Mouse (Mus musculus): ENCODE data around the gene Adk. TPM values are rescaled to one million over a fixed set of nuclear protein-coding genes. Genes with fewer than 3 reads are reported as not detected.
A peak's percentile ranks its signal among the peaks of the same experiment; 100 is the strongest.

The Adk gene
- total and polyA plus RNA-seq, 3 experiments = 69.0 to 479 (median 102) TPM

DNA sequence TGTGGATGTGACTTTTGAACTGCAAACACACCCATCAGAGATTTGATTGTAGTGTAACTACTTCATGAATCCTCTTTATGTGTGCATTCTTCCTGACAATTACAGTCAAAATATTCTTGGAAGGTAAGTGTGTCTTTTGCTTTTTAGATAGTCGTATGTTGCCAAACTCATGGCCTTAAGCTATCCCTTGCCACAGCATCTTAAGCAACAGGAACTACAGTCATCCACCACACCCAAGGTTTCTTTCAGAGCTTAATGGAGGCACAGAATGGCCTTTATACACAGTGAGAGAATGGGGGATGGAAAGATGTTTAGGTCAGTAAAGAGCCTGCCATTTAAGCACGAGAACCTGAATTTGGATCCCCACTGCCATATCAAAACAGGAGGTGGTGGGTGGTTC, 4.5 kb upstream of the Adk start:
- Histone ChIP-seq H3K9ac (ENCODE audit: control insufficient read depth, low read depth, low read length, poor library complexity, severe bottlenecking) (no peak overlapping the region), H3K79me2 (ENCODE audit: control insufficient read depth, insufficient read depth, low read length, poor library complexity) (peaks cover 26% of the 10 kb centered on the region), H3K27me3 (ENCODE audit: control insufficient read depth in 1 of 2, insufficient read depth in 2 of 2, low read length in 2 of 2) (no peaks in the 10 kb centered on the region), H3K9me3 (replicated peaks; ENCODE audit: insufficient read depth, low read length) (no peaks in the 10 kb centered on the region), H3K27ac (ENCODE audit: control insufficient read depth, low read depth, low read length) (no peak overlapping the region), H3K4me3 (ENCODE audit: control insufficient read depth in 1 of 2, insufficient read depth in 1 of 2, low read depth in 2 of 2, low read length in 2 of 2) (no peak overlapping the region), H3K36me3 (ENCODE audit: control insufficient read depth in 1 of 2, insufficient read depth in 2 of 2, low read length in 2 of 2) (no peaks in the 10 kb centered on the region), H3K4me1 (ENCODE audit: control insufficient read depth in 1 of 2, insufficient read depth in 2 of 2, low read length in 2 of 2) (no peaks in the 10 kb centered on the region; a peak in 1 of 4 replicates)
- DNase-seq (ENCODE audit: low read depth, low spot score) = no peak
- TF ChIP-seq EP300 (IDR thresholded peaks at IDR 0.05; ENCODE audit: low read depth in 1 of 2, low read length in 2 of 2) = no peak
- TF ChIP-seq MAZ (IDR thresholded peaks at IDR 0.05; ENCODE audit: low read depth, low read length) = no peak
- no peak for TF ChIP-seq USF1 (IDR thresholded peaks at IDR 0.05; ENCODE audit: low read depth, low read length)
- TF ChIP-seq CTCF (IDR thresholded peaks at IDR 0.05 in 2 of 3, conservative IDR thresholded peaks at IDR 0.05 in 1 of 3; ENCODE audit: control insufficient read depth in 1 of 3, insufficient read depth in 1 of 3, low read depth in 2 of 3, low read length in 3 of 3, poor library complexity in 1 of 3, severe bottlenecking in 1 of 3) = no peak
- no peak for TF ChIP-seq ZNF384 (IDR thresholded peaks at IDR 0.05; ENCODE audit: low read depth, low read length)
- no peak for TF ChIP-seq TBP (IDR thresholded peaks at IDR 0.05; ENCODE audit: low read depth, low read length)
- no peak for TF ChIP-seq ELF1 (IDR thresholded peaks at IDR 0.05; ENCODE audit: low read depth, low read length)
- TF ChIP-seq NRF1 (IDR thresholded peaks at IDR 0.05; ENCODE audit: insufficient read depth, low read depth, low read length, poor library complexity, severe bottlenecking) = no peak
- TF ChIP-seq MEF2A (IDR thresholded peaks at IDR 0.05; ENCODE audit: extremely low read depth, insufficient replicate concordance, low read depth, low read length, poor library complexity, severe bottlenecking) = no peak
- TF ChIP-seq CHD2 (IDR thresholded peaks at IDR 0.05; ENCODE audit: low read length) = no peak

- peak; percentile 67 for DNase-seq (ENCODE audit: low read depth, low spot score)
- H3K4me3 ChIP-seq (ENCODE audit: control insufficient read depth in 1 of 2, insufficient read depth in 1 of 2, low read depth in 2 of 2, low read length in 2 of 2) = no peak overlapping the region
These were observed 3.5 kb upstream of the Adk start for GRCm38 (mm10) chr14:21048879-21049278.

DNA sequence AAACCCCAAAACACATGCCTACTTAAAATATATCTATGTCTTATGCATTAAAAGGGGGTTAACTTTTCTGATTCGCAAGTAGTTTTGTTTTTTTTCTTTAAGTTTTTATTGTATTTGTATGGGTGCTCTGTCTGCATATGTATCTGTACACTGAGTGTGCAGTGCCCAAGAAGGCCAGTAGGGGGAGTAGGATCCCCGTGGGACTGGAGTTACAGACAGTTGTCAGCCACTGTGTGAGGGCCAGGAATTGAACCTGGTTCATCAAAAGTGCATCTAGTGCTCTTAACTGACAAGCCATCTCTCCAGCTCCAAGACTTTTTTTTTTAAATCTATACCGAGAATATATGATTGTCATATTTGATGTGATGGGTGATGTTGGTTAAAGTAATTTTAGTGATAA, 1.6 kb upstream of the Adk start:
- Histone ChIP-seq H3K9me3 (replicated peaks; ENCODE audit: insufficient read depth, low read length) (no peaks in the 10 kb centered on the region), H3K27ac (ENCODE audit: control insufficient read depth, low read depth, low read length) (no peak overlapping the region), H3K4me3 (ENCODE audit: control insufficient read depth in 1 of 2, insufficient read depth in 1 of 2, low read depth in 2 of 2, low read length in 2 of 2) (peak overlapping the region in 1 of 2 experiments; percentile 95; a peak in 2 of 4 replicates), H3K79me2 (ENCODE audit: control insufficient read depth, insufficient read depth, low read length, poor library complexity) (peaks cover 37% of the 10 kb centered on the region), H3K9ac (ENCODE audit: control insufficient read depth, low read depth, low read length, poor library complexity, severe bottlenecking) (no peak overlapping the region), H3K36me3 (ENCODE audit: control insufficient read depth in 1 of 2, insufficient read depth in 2 of 2, low read length in 2 of 2) (peaks cover 0 to 10% of the 10 kb centered on the region in 2 experiments; a peak in 2 of 4 replicates), H3K27me3 (ENCODE audit: control insufficient read depth in 1 of 2, insufficient read depth in 2 of 2, low read length in 2 of 2) (no peaks in the 10 kb centered on the region), H3K4me1 (ENCODE audit: control insufficient read depth in 1 of 2, insufficient read depth in 2 of 2, low read length in 2 of 2) (peaks cover 3 to 8% of the 10 kb centered on the region in 2 experiments; a peak in 3 of 4 replicates)
- peak; percentile 78 for DNase-seq (ENCODE audit: low read depth, low spot score)
- TF ChIP-seq USF1 (IDR thresholded peaks at IDR 0.05; ENCODE audit: low read depth, low read length) = no peak
- no peak for TF ChIP-seq USF2 (IDR thresholded peaks at IDR 0.05; ENCODE audit: borderline replicate concordance in 1 of 2, insufficient read depth in 1 of 2, low read depth in 1 of 2, low read length in 2 of 2)
- TF ChIP-seq NRF1 (IDR thresholded peaks at IDR 0.05; ENCODE audit: insufficient read depth, low read depth, low read length, poor library complexity, severe bottlenecking) = no peak
- TF ChIP-seq KAT2A (conservative IDR thresholded peaks at IDR 0.05; ENCODE audit: low read depth, low read length) = no peak
- no peak for TF ChIP-seq UBTF (IDR thresholded peaks at IDR 0.05; ENCODE audit: borderline replicate concordance, insufficient read depth, low read depth, low read length)
- no peak for TF ChIP-seq POLR2AphosphoS2 (IDR thresholded peaks at IDR 0.05; ENCODE audit: low read length)
- 0 out of 4 replicates have a peak, but pooled peaks of 1 of the 2 experiments have one; percentile 22 for TF ChIP-seq EP300 (IDR thresholded peaks at IDR 0.05; ENCODE audit: low read depth in 1 of 2, low read length in 2 of 2)
- no peak for TF ChIP-seq MAX (IDR thresholded peaks at IDR 0.05; ENCODE audit: low read length)
- TF ChIP-seq BHLHE40 (IDR thresholded peaks at IDR 0.05; ENCODE audit: borderline replicate concordance, low read depth, low read length) = no peak
- TF ChIP-seq MYB (IDR thresholded peaks at IDR 0.05; ENCODE audit: low read depth, low read length) = no peak
- no peak for TF ChIP-seq E2F4 (IDR thresholded peaks at IDR 0.05; ENCODE audit: borderline replicate concordance, low read depth, low read length)
- TF ChIP-seq MXI1 (IDR thresholded peaks at IDR 0.05; ENCODE audit: low read depth, low read length) = no peak
- no peak for TF ChIP-seq CHD2 (IDR thresholded peaks at IDR 0.05; ENCODE audit: low read length)
- TF ChIP-seq POLR2AphosphoS5 (IDR thresholded peaks at IDR 0.05; ENCODE audit: borderline replicate concordance, low read depth, low read length) = no peak
- no peak; the same call in 1 of the 2 replicates for TF ChIP-seq ELF1 (IDR thresholded peaks at IDR 0.05; ENCODE audit: low read depth, low read length)
- TF ChIP-seq GATA1 (IDR thresholded peaks at IDR 0.05; ENCODE audit: low read depth, low read length) = 0 out of 2 replicates have a peak, but pooled peaks have one; percentile 2
- no peak for TF ChIP-seq NELFE (IDR thresholded peaks at IDR 0.05; ENCODE audit: low read depth, low read length)

More at GRCm38 (mm10) chr14:21048879-21049278, 3.5 kb upstream of the Adk start:
- Histone ChIP-seq H3K79me2 (ENCODE audit: control insufficient read depth, insufficient read depth, low read length, poor library complexity) (peaks cover 34% of the 10 kb centered on the region), H3K36me3 (ENCODE audit: control insufficient read depth in 1 of 2, insufficient read depth in 2 of 2, low read length in 2 of 2) (peaks cover 0 to 6% of the 10 kb centered on the region in 2 experiments; a peak in 2 of 4 replicates), H3K4me1 (ENCODE audit: control insufficient read depth in 1 of 2, insufficient read depth in 2 of 2, low read length in 2 of 2) (peaks cover under 1 to 8% of the 10 kb centered on the region in 2 experiments; a peak in 3 of 4 replicates), H3K27ac (ENCODE audit: control insufficient read depth, low read depth, low read length) (no peak overlapping the region), H3K27me3 (ENCODE audit: control insufficient read depth in 1 of 2, insufficient read depth in 2 of 2, low read length in 2 of 2) (no peaks in the 10 kb centered on the region), H3K9ac (ENCODE audit: control insufficient read depth, low read depth, low read length, poor library complexity, severe bottlenecking) (no peak overlapping the region), H3K9me3 (replicated peaks; ENCODE audit: insufficient read depth, low read length) (no peaks in the 10 kb centered on the region)
- peak; percentile 41 for TF ChIP-seq RAD21 (IDR thresholded peaks at IDR 0.05; ENCODE audit: low read depth, low read length)
- no peak for TF ChIP-seq POLR2AphosphoS2 (IDR thresholded peaks at IDR 0.05; ENCODE audit: low read length)
- no peak for TF ChIP-seq MAX (IDR thresholded peaks at IDR 0.05; ENCODE audit: low read length)
- TF ChIP-seq SMC3 (IDR thresholded peaks at IDR 0.05; ENCODE audit: low read depth, low read length) = peak; percentile 58
- peak; percentile 55 to 64 (median 64) for TF ChIP-seq CTCF (IDR thresholded peaks at IDR 0.05 in 2 of 3, conservative IDR thresholded peaks at IDR 0.05 in 1 of 3; ENCODE audit: control insufficient read depth in 1 of 3, insufficient read depth in 1 of 3, low read depth in 2 of 3, low read length in 3 of 3, poor library complexity in 1 of 3, severe bottlenecking in 1 of 3)
